Mouse (Mus musculus): ENCODE results near the gene Vmn1r204. TPM values are rescaled to one million over a fixed set of nuclear protein-coding genes. Genes with fewer than 3 reads are reported as not detected.
"Not testable (repeated sequence)": the region's sequence is repeated elsewhere in the genome, so short reads cannot be mapped to it uniquely, and the experiment has no call there.

Vmn1r204 gene
- not detected in 2 replicates for polyA plus RNA-seq (2014; fragmentation: Nextera tagmentation; extraction: Ambion mirVana)

- not testable (repeated sequence) for H3K4me2 ChIP-seq (ENCODE audit: low read depth); H3K9ac ChIP-seq (ENCODE audit: low read length); DNase-seq (ENCODE audit: low spot score); H3K27ac ChIP-seq (ENCODE audit: low read depth, low read length); H3K4me1 ChIP-seq (ENCODE audit: control insufficient read depth, insufficient read depth, low read length); H3K4me3 ChIP-seq (ENCODE audit: low read depth, low read length); H3K27me3 ChIP-seq (ENCODE audit: control insufficient read depth, insufficient read depth, low read length); H3K9me3 ChIP-seq (ENCODE audit: control insufficient read depth, low read length); ATAC-seq (ENCODE audit: insufficient read depth, low FRiP score, low TSS enrichment); H3K36me3 ChIP-seq (ENCODE audit: control insufficient read depth, insufficient read depth, low read length)
- WGBS = 70% methylated on average over 1 of the region's 1 CpGs
Measured at GRCm38 (mm10) chr13:22552898-22553297, at the start of gene Vmn1r204. TSS of gene Vmn1r204 (plus strand) at chr13:22553198.

GRCm38 (mm10) chr13:22505281-22505680 is 47.7 kb upstream of the Vmn1r204 start, which contains the start of gene Vmn1r202:
TSS of gene Vmn1r202 (minus strand) at chr13:22505381.
- ATAC-seq (ENCODE audit: insufficient read depth, low FRiP score, low TSS enrichment) = no peak
- H3K4me1 ChIP-seq (ENCODE audit: control insufficient read depth, insufficient read depth, low read length) = no peaks in the 10 kb centered on the region
- no peak within 1 kb of the TSS for H3K4me3 ChIP-seq (ENCODE audit: low read depth, low read length)
- no peaks in the 10 kb centered on the region for H3K36me3 ChIP-seq (ENCODE audit: control insufficient read depth, insufficient read depth, low read length)
- no peaks in the 10 kb centered on the region for H3K9me3 ChIP-seq (ENCODE audit: control insufficient read depth, low read length)
- no peak within 1 kb of the TSS for H3K27ac ChIP-seq (ENCODE audit: low read depth, low read length)
- no peak within 1 kb of the TSS for H3K4me2 ChIP-seq (ENCODE audit: low read depth)
- H3K27me3 ChIP-seq (ENCODE audit: control insufficient read depth, insufficient read depth, low read length) = no peaks in the 10 kb centered on the region
- no peak within 1 kb of the TSS for H3K9ac ChIP-seq (ENCODE audit: low read length)
- no peak for DNase-seq (ENCODE audit: low spot score)

- Histone ChIP-seq H3K4me3 (ENCODE audit: low read depth, low read length) (no peak within 1 kb of the TSS), H3K4me2 (ENCODE audit: low read depth) (no peak within 1 kb of the TSS), H3K27ac (ENCODE audit: low read depth, low read length) (no peak within 1 kb of the TSS), H3K36me3 (ENCODE audit: control insufficient read depth, insufficient read depth, low read length) (no peaks in the 10 kb centered on the region), H3K4me1 (ENCODE audit: control insufficient read depth, insufficient read depth, low read length) (no peaks in the 10 kb centered on the region), H3K9ac (ENCODE audit: low read length) (no peak within 1 kb of the TSS), H3K9me3 (ENCODE audit: control insufficient read depth, low read length) (no peaks in the 10 kb centered on the region), H3K27me3 (ENCODE audit: control insufficient read depth, insufficient read depth, low read length) (no peaks in the 10 kb centered on the region)
- ATAC-seq (ENCODE audit: insufficient read depth, low FRiP score, low TSS enrichment) = no peak
- no peak for DNase-seq (ENCODE audit: low spot score)
Measured at GRCm38 (mm10) chr13:22517814-22518213, 35.2 kb upstream of the Vmn1r204 start, which contains the start of gene Vmn1r203. TSS of gene Vmn1r203 (plus strand) at chr13:22518114.

GRCm38 (mm10) chr13:22574911-22575310 is 21.9 kb downstream of the Vmn1r204 start:
- H3K9ac ChIP-seq (ENCODE audit: low read length); H3K4me3 ChIP-seq (ENCODE audit: low read depth, low read length); DNase-seq (ENCODE audit: low spot score); H3K27ac ChIP-seq (ENCODE audit: low read depth, low read length); H3K9me3 ChIP-seq (ENCODE audit: control insufficient read depth, low read length); H3K36me3 ChIP-seq (ENCODE audit: control insufficient read depth, insufficient read depth, low read length); H3K27me3 ChIP-seq (ENCODE audit: control insufficient read depth, insufficient read depth, low read length); H3K4me1 ChIP-seq (ENCODE audit: control insufficient read depth, insufficient read depth, low read length); H3K4me2 ChIP-seq (ENCODE audit: low read depth); ATAC-seq (ENCODE audit: insufficient read depth, low FRiP score, low TSS enrichment): not testable (repeated sequence)
- WGBS = 88% methylated on average over 3 of the region's 3 CpGs

GRCm38 (mm10) chr13:22583336-22583735 is 30.3 kb downstream of the Vmn1r204 start:
- WGBS = 77% methylated on average over 14 of the region's 14 CpGs
- not testable (repeated sequence) for H3K9ac ChIP-seq (ENCODE audit: low read length); H3K4me2 ChIP-seq (ENCODE audit: low read depth); H3K27me3 ChIP-seq (ENCODE audit: control insufficient read depth, insufficient read depth, low read length); H3K27ac ChIP-seq (ENCODE audit: low read depth, low read length); H3K4me1 ChIP-seq (ENCODE audit: control insufficient read depth, insufficient read depth, low read length); ATAC-seq (ENCODE audit: insufficient read depth, low FRiP score, low TSS enrichment); H3K36me3 ChIP-seq (ENCODE audit: control insufficient read depth, insufficient read depth, low read length); H3K4me3 ChIP-seq (ENCODE audit: low read depth, low read length); H3K9me3 ChIP-seq (ENCODE audit: control insufficient read depth, low read length); DNase-seq (ENCODE audit: low spot score)

- Histone ChIP-seq H3K9me3 (ENCODE audit: control insufficient read depth, low read length) (no peaks in the 10 kb centered on the region), H3K4me1 (ENCODE audit: control insufficient read depth, insufficient read depth, low read length) (no peaks in the 10 kb centered on the region), H3K27ac (ENCODE audit: low read depth, low read length) (no peak within 1 kb of the TSS), H3K4me2 (ENCODE audit: low read depth) (no peak within 1 kb of the TSS), H3K9ac (ENCODE audit: low read length) (no peak within 1 kb of the TSS), H3K36me3 (ENCODE audit: control insufficient read depth, insufficient read depth, low read length) (no peaks in the 10 kb centered on the region), H3K27me3 (ENCODE audit: control insufficient read depth, insufficient read depth, low read length) (no peaks in the 10 kb centered on the region), H3K4me3 (ENCODE audit: low read depth, low read length) (no peak within 1 kb of the TSS)
- no peak for ATAC-seq (ENCODE audit: insufficient read depth, low FRiP score, low TSS enrichment)
- DNase-seq (ENCODE audit: low spot score) = no peak
- 94% methylated on average over 3 of the region's 3 CpGs for WGBS
Measured at GRCm38 (mm10) chr13:22592900-22593299, 39.9 kb downstream of the Vmn1r204 start, which contains the start of gene Vmn1r205. TSS of gene Vmn1r205 (minus strand) at chr13:22593000.

Other genes starting within 250 kb of the Vmn1r204 start
- not detected in 2 replicates for gene Vmn1r197, start 228.6 kb upstream of the Vmn1r204 start, polyA plus RNA-seq (2014; fragmentation: Nextera tagmentation; extraction: Ambion mirVana)
- not detected in 2 replicates for gene Vmn1r198, start 202.8 kb upstream of the Vmn1r204 start, polyA plus RNA-seq (2014; fragmentation: Nextera tagmentation; extraction: Ambion mirVana)
- not detected in 2 replicates for gene Vmn1r199, start 173.4 kb upstream of the Vmn1r204 start, polyA plus RNA-seq (2014; fragmentation: Nextera tagmentation; extraction: Ambion mirVana)
- not detected in 2 replicates for gene Vmn1r200, start 162.8 kb upstream of the Vmn1r204 start, polyA plus RNA-seq (2014; fragmentation: Nextera tagmentation; extraction: Ambion mirVana)
- not detected in 2 replicates for gene Vmn1r201, start 81.3 kb upstream of the Vmn1r204 start, polyA plus RNA-seq (2014; fragmentation: Nextera tagmentation; extraction: Ambion mirVana)
- gene Vmn1r202, start 47.8 kb upstream of the Vmn1r204 start, polyA plus RNA-seq (2014; fragmentation: Nextera tagmentation; extraction: Ambion mirVana) = not detected in 2 replicates
- gene Vmn1r203, start 35.1 kb upstream of the Vmn1r204 start, polyA plus RNA-seq (2014; fragmentation: Nextera tagmentation; extraction: Ambion mirVana) = not detected in 2 replicates
- gene Vmn1r205, start 39.8 kb downstream of the Vmn1r204 start, polyA plus RNA-seq (2014; fragmentation: Nextera tagmentation; extraction: Ambion mirVana) = not detected in 2 replicates
- gene Vmn1r206, start 71.1 kb downstream of the Vmn1r204 start, polyA plus RNA-seq (2014; fragmentation: Nextera tagmentation; extraction: Ambion mirVana) = not detected in 2 replicates
- gene Vmn1r207-ps, start 176.4 kb downstream of the Vmn1r204 start, polyA plus RNA-seq (2014; fragmentation: Nextera tagmentation; extraction: Ambion mirVana) = not detected in 2 replicates
- gene Vmn1r208, start 224.2 kb downstream of the Vmn1r204 start, polyA plus RNA-seq (2014; fragmentation: Nextera tagmentation; extraction: Ambion mirVana) = not detected in 2 replicates